Mouse (Mus musculus): ENCODE measurements around the gene Trpm6.

DNA sequence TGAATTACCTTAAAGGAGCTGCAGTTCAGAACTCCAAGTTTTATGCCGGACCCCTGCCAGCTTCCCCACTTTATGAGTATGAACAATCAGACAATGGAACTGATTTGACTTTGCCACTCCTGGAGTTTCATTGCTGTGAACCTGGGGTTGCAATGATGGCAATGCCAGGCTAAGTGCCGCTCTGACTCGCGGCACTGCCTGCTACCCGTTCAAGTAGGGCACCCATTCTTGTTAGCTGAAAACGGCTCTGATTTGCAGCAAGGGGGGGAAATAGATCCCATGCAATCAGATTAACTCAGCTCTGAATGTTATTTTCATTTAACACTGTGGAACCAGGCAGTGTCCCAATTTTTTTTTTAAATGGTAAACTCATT is 152.9 kb downstream of the Trpm6 start:
- TF ChIP-seq CTCF (IDR thresholded peaks at IDR 0.05): no peak
- TF ChIP-seq EP300 (IDR thresholded peaks at IDR 0.05): no peak

All from lung, postnatal 0 days (tissue).